Mouse (Mus musculus) mouse embryonic stem cell (cell line): Measurements from ENCODE around the gene Cd180.

ENCODE experiments used
- in situ Hi-C, 2 experiments: fragments of 300-500 bp; cut with MboI; formaldehyde crosslinking; loops; 1 replicate in 1 of 2; 3 replicates in 1 of 2; pipeline ENCODE4 v1.14.3; 2019 to 2020; ENCODE audit warnings: low sequenced_read_pairs in 2 of 2, low pct_unique_long_range_greater_than_20kb in 1 of 2, mixed read lengths in 1 of 2; ENCODE audit not compliant: unreplicated experiment in 1 of 2

Cd180 gene

DNA sequence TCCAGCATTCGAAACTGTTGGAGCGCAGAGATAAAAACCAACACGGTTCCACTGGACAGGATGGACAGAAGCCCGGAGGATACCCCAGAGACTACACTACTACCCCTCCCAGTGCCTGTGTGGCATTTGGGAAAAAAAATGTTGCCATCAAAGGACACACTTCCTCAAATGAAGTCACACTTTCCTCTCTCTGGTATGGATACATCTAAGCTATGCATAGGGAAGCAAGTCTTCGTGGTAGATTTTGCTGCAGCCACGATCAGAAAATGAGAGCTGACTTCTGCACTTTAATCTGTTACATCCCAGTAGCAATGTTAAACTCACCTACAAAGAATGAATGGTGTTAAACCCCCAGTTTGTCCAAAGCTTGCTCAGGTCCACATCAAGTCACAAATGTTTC, 24.4 kb upstream of the Cd180 start:
- in situ Hi-C loops = loop anchor here (10.0 to 25.0 kb wide), 2 partner anchors 316 to 907 kb away; partner anchors contain the start of gene Pik3r1 (in 1 of the 2)

DNA sequence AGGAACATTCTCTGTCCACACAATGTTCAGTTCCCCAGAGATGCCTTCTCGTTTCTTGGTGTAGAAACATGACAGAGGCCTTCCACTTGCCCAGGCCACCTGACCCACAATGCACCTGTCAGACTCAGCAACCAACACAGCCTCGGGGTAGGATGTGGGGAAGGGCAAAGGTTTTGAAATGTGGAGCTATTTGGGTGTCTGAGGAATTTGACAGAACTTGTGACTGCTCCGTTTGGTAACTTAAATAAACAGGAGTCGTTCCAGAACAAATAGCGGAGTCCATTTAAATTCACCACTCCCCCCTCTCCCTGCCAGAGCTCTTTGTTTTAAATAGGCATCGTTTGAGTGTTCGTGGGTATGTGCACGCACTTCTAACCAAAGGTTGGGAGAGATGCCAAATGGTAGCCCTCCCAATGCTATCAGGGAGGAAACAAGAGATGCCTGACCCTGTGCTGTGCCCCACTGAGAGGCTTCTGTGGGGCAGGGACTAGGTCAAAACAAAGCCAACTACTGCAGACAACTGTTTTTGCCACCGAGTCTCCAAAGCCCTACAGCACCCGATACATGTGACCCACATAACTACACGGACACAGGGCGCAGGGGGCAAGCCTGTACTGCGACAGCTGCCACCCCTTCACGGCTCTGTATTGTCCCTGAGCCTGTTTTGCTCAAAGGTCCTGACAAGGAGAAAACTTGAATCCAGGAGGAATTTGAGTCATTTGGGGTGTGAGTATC, 23.7 kb upstream of the Cd180 start:
- in situ Hi-C loops = loop anchor here (10.0 to 25.0 kb wide), 3 partner anchors 75 to 907 kb away; partner anchors contain the start of gene Pik3r1 (in 1 of the 2)

DNA sequence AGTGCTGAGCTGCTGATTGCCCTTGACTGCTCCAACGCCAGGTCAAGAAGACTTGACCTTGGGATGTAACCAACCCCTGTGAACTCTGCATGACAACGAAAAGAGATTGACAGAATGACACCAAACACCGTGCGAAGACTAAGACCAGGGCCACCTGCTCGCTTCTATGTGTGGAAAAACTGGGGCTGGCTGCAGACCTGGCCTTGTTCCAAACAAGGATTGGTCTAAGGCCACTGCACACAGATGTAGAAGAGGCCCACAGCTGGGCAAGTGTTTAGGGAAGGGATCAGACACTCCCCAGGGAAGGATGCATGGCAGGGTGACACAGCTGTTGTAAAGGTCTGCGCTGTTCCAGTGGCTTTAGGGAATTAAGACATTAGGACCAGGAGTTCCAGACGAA, 22.9 kb upstream of the Cd180 start:
- in situ Hi-C loops = loop anchor here (10.0 to 25.0 kb wide), 2 partner anchors 74 to 908 kb away; partner anchors contain the start of gene Pik3r1 (in 1 of the 2)

DNA sequence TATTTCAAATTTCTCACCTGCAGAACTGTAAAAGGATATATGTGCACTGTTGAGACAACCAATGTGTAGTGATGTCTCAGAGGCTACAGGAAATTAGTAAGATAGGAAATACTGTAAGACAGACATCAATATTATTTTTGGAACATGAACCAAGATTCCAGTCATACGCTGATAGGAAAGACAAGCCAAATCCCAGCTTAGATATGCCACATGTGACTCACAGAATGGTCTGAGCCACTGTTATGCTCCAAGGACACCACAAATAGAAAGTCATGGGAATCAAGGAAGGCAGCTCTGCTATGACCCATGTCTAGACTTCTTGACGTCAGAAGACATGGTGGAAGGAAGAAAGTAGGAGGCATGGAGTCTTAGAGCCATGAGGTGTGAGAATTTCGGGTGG, 19.3 kb upstream of the Cd180 start:
- in situ Hi-C loops = loop anchor here (10.0 to 25.0 kb wide), 2 partner anchors 71 to 912 kb away; partner anchors contain the start of gene Pik3r1 (in 1 of the 2)

DNA sequence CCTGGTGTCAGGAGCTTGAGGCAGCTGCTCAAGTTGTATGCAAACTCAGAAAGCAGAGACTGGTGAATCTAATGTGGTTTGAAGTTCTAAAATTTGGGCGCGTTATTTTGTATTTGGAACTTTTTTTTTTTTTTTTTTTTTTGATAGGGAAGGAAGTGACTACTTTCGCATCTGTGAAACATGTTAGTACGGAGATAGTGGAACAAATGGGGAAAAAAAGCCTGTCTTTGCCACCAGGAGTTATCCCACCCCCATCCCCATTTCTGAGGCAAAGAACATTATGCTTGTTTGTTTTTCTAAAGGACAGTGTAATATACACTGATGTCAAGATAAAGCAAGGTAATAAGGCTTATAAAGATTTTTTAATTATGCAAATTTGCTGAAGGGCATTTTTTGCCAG, 15.8 kb upstream of the Cd180 start:
- in situ Hi-C loops = loop anchor here in 1 of 2 experiments (10.0 to 25.0 kb wide), 2 partner anchors 67 to 410 kb away; no protein-coding TSS in a partner anchor

DNA sequence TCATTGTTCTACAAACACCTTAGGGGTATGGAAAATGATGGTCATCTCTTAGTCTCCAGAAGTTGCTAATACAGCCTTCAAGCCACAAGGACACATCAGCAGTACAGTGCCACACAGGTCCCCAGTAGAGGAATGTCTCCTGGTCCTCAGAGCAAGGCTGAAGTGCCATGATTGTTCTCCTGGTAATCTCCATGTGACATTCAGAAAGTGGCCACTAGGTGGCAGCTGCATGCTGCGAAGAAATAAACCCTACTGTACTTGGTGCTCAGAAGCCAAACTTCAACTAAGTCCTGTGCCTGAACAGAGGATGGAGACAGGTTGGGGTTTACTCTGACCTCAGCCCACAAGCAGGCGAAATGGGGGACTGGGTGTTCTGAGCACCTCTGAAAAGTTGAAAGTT, 14.9 kb upstream of the Cd180 start:
- in situ Hi-C loops = loop anchor here in 1 of 2 experiments (10.0 to 25.0 kb wide), 2 partner anchors 66 to 409 kb away; no protein-coding TSS in a partner anchor

DNA sequence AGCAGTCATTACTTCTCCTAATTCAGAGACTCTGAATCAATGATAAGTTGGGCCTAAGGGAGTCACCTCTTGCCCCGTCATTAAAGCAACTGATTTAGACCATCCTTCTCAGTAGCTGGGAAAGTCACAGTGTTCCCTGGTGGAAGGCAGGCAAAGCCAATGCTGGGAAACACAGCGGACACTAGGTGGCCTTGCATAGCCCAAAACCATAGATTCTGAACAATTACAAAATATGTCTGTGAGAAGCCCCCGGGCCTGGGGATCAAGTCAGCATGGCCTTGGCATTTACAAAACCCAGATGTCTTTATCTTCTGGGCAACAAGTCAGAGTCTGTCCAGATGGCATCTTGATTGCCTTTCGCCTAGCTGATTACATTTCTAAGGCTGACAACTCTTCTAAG, 8.5 kb upstream of the Cd180 start:
- in situ Hi-C loops = loop anchor here in 1 of 2 experiments (25.0 kb wide), 1 partner anchor 402 kb away; no protein-coding TSS in a partner anchor

DNA sequence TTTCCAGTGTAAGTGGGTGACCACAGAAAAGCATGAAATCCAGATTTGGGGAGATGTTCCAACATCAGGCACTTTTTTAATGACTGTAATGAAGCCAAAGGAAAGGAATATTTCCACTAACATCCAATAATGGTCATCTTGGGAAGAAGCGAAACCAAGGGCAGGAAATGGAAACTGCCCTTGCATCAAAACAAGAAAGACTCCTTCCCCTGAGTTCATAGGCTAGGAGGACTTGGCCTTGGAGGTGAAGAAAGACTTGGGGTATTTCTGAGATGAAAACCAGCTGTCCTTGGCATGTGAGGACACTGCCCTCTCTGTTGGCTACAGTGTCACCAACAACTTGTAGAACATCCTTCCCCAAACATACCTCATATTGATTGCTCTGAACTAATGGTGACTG, 5.2 kb upstream of the Cd180 start:
- in situ Hi-C loops = loop anchor here in 1 of 2 experiments (25.0 kb wide), 1 partner anchor 399 kb away; no protein-coding TSS in a partner anchor

DNA sequence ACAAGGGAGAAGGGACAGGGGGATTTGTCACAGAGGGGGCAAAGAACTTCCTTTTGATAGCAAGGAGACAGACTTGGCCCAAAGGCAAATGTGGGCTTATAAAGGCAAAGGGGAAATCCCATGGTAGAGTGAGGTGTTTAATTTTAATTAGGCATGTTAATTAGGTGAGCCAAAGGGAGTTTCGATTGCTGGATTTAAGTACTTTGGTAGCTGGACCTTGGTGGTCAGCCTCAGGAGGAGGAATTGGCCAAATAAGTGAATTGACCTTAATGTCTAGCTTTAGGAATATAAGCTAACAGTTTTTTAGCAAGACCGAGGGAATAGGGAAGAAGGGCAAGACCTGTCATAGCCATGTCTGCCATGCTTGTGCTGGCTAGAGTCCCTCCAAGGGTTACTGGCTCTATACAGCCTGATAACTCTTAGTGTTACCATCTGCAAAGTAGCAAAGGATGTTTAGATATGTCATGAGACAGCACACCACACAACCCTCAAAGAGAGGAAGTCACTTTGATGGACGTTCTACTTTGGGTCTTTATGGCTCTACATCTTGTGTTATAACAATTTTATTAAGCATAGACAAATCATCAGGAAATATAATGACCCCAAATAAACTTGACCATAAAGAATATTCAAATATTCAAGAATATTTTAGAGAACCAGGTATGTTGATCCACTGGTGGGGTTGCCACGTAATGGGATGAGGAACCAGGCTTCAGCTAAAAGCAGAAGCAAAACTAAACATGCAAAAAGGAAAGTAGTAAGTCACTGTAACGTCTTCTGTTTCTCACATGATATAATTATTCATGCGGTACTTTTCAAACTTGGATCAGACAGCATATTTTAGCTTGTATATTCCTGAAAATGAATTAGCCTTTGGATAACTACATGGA, 3.9 kb upstream of the Cd180 start:
- in situ Hi-C loops = loop anchor here in 1 of 2 experiments (25.0 kb wide), 1 partner anchor 398 kb away; no protein-coding TSS in a partner anchor

DNA sequence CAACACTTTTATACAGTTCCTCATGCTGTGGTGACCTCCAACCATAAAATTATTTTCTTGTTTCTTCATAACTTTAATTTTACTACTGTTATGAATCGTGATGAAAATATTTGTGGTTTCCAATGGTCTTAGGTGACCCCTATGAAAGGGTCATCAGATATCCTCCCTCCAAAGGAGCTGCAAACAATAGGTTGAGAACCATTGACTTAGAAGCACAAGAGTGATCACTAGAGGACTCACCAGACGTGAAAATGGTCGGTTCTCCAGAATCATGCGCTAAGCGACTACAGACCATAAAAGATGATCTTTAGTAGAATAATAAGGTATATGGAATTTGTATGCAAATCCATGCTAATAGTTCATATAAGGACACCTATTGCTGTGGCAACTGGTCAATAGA, 3.2 kb upstream of the Cd180 start:
- in situ Hi-C loops = loop anchor here in 1 of 2 experiments (25.0 kb wide), 1 partner anchor 397 kb away; no protein-coding TSS in a partner anchor

DNA sequence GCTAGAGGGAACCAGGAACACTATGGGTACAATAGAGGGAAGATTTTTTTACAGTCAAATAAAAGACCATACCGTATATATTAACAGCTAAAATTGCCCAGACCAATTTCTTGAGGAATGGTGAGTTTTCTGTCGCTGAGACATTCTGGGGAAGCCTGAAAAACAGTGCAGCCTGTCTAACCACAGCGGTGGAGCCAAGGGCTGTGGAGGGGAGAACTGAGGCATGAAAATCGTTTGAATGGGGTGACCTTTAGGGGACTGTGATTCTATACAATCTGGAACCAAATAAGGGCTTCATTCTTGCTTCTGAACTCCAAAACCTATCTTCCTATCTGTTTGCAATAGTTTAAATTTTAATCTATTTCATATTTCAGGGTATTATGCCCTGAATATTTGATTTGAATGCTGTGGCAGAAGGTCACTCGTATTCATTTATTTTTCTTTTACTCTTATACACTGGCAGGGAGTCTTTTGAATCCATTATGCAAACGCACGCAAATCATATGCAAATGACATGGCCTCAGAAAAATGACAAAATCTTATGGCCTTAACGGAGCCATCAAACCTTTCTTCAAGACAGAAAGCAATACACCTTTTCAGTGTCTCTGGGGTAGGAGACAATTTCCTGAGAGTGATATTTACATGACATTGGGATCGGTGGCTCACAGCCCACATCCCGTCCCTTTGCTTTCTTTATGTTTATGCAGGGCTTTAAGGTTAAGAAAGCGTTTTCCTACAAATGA, 1.8 kb upstream of the Cd180 start:
- in situ Hi-C loops = loop anchor here in 1 of 2 experiments (25.0 kb wide), 1 partner anchor 396 kb away; no protein-coding TSS in a partner anchor

DNA sequence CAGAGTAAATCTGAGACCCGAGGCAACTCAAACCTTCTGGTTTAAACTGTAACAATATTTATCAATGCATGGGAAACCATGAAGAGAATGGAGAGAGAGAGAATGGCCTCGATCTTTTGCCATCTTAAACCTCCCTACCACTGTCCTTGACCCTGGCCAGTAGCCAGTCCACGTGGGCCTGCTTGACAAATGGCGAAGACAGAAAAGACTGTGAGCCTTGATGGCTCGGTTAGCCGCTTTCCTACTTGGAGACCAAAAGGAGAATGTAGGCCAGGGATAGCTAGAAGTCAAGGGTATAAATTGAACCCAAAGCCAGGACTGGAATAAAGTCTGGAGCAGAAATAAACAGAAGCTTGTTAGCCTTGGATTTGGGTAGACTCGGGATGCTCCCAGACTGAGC, 796 bp downstream of the Cd180 start:
- in situ Hi-C loops = loop anchor here in 1 of 2 experiments (25.0 kb wide), 1 partner anchor 393 kb away; no protein-coding TSS in a partner anchor

DNA sequence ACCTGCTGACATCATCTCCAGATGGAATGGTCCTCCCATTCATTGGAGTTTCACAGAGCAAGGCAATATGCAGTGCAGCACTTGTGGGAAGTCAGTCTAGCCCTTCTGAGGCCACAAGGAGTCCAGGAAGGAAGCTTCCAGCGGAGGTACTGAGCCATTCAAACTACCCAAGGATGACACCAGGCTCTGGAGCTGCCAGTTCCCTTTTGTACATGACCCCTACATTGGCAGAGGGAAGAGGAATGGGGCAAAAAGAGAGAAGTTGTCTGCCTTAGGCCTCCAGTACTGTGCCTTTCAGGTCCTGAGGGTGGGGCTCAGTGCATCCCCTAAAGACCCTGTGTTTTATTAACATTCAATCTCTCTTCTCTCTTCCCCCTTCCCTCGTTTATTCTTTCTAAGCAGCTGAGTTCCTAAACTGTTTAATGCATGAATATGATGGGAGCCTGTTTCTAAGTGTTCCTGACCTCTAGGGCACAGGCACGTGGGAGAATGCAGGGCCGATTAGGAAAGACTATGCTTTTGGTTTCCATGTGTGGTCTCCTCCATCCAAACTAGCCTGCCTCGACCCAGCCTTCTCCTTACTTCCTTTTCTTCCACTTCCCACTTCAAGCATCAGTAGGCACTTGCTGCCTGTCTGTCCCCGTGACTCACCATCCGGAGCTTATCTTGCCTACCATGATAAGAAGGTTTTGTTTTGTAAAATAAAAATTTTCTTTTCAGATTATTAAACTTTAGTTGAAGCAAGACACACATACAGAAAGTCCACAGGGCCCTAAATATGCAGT, 2.0 kb downstream of the Cd180 start:
- in situ Hi-C loops = loop anchor here in 1 of 2 experiments (25.0 kb wide), 1 partner anchor 392 kb away; no protein-coding TSS in a partner anchor

DNA sequence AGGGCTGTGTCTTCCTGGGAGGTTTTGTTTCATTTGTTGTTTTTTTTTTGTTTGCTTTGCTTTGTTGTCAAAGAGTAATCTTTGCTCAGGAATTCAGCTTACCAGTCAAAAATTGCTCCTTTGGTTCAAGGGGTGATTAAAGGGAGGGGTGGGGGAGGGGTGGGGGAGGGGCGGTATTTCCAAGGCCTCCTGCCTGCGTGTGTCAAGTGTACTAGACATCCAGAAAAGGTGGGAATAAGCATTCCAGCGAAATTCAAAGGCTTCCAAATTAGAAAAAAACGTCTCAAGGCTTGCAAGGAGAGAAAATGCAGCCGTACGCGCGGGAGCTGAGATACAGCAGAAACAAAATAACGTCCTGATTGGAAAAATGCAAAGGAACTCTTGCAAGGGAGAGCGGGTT, 5.0 kb downstream of the Cd180 start:
- in situ Hi-C loops = loop anchor here in 1 of 2 experiments (25.0 kb wide), 1 partner anchor 389 kb away; no protein-coding TSS in a partner anchor

DNA sequence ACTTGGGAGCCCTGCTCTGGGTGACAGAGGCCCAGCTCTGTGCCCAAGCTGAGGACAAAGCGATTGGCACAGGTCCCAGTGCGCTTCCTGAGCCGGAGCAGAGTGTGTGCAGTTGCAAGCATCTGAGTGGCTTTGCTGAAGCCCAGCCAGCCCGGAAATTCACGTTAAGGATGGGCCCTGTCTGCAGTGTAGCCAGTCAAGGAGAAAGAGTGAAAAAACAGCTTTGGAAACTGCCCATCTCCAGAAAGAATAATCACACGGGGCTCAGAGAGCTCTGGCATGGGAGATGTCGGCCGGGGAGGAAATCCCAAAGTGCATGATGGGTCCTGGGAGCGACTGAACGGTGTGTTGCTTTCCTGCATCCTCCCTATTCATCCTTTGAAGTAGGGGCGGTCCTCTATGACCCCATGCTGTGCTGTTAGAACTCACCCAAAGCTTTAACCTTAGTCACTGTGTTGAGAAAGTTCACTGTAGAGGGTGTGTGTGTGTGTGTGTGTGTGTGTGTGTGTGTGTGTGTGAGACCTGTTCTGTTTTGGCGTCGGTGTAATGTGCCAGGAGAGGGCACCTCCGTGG, 5.5 kb downstream of the Cd180 start:
- in situ Hi-C loops = loop anchor here in 1 of 2 experiments (25.0 kb wide), 1 partner anchor 388 kb away; no protein-coding TSS in a partner anchor

DNA sequence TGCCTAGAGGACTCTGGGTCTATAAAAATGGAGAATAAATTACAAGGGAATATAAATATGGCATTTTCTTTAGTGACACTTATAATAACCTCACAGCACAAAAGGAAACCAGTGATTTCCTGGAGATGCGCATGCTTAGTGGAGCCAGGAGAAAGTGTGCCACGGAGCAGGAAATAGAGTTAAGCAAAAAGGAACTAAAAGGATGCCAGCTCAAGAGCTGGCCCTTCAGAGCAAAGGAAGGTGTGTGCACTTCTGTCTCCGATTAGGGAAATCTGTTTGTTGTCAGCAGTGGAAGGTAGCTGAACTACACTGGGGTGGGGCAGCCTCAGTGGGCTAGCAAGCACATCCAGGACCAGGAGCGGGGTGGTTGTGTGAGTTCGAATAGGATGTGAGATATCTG, 6.8 kb downstream of the Cd180 start:
- in situ Hi-C loops = no loop called here

DNA sequence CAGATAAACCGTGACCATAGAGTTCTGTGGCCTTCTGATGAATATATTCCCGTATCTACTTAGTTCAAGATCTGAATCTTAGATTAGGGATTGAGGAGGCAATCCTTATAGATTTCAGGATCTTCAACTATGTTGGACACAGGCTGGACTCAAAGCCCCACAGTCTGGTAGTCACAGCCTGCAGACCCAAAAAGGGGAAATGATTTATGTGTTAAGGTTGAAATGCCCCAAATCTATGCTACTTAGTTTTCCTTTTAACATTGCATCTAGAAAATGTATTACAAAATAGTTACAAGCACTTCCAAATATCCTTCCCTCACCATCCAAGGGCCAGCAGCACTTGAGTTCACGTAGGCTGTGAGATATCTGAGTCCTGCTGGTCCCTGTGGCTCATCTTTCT, 7.4 kb downstream of the Cd180 start:
- in situ Hi-C loops = no loop called here
